Mouse (Mus musculus): ENCODE results near the gene Gm47996. TPM values are rescaled to one million over a fixed set of nuclear protein-coding genes. Genes with fewer than 3 reads are reported as not detected.

Gm47996 gene
- not detected for polyA plus RNA-seq (2017; shearing (Covaris generic))

GRCm38 (mm10) chr1:151209824-151210355 is at the start of gene Gm47996:
Gene Gm47996 (plus strand): TSS chr1:151210131.

GRCm38 (mm10) chr1:151182266-151182665 is 27.7 kb upstream of the Gm47996 start, which contains the start of gene Gm47985:
Gene Gm47985 (plus strand): TSS chr1:151182537.

GRCm38 (mm10) chr1:151192075-151192474 is 17.9 kb upstream of the Gm47996 start, which contains the start of gene Gm8947:
Gene Gm8947 (plus strand): TSS chr1:151192376.

GRCm38 (mm10) chr1:151198120-151198519 is 11.8 kb upstream of the Gm47996 start, which contains the start of gene Gm47995:
Gene Gm47995 (plus strand): TSS chr1:151198448.

GRCm38 (mm10) chr1:151203818-151204217 is 6.1 kb upstream of the Gm47996 start, which contains the start of gene 3110040M04Rik:
Gene 3110040M04Rik (plus strand): TSS chr1:151204121.

Other genes with a start within 250 kb of the Gm47996 start
- 0.27 TPM for gene Hmcn1, start 216.7 kb upstream of the Gm47996 start, polyA plus RNA-seq (2017; shearing (Covaris generic))
- gene Gm47985, start 27.6 kb upstream of the Gm47996 start, polyA plus RNA-seq (2017; shearing (Covaris generic)): not detected
- 0.16 TPM for gene Gm8947, start 17.8 kb upstream of the Gm47996 start, polyA plus RNA-seq (2017; shearing (Covaris generic))
- gene Gm47995, start 11.7 kb upstream of the Gm47996 start, polyA plus RNA-seq (2017; shearing (Covaris generic)): not detected
- not detected for gene 3110040M04Rik, start 6.0 kb upstream of the Gm47996 start, polyA plus RNA-seq (2017; shearing (Covaris generic))
- gene Ivns1abp, start 134.3 kb downstream of the Gm47996 start, polyA plus RNA-seq (2017; shearing (Covaris generic)): 144 TPM
- gene Swt1, start 218.3 kb downstream of the Gm47996 start, polyA plus RNA-seq (2017; shearing (Covaris generic)): 40.8 TPM
- 67.4 TPM for gene Trmt1l, start 218.4 kb downstream of the Gm47996 start, polyA plus RNA-seq (2017; shearing (Covaris generic))